Mouse (Mus musculus) midbrain, embryonic 12.5 days (tissue): ENCODE data around the gene Gm49333. TPM values are rescaled to one million over a fixed set of nuclear protein-coding genes. Genes with fewer than 3 reads are reported as not detected.

Experiments
- ATAC-seq: fragments of 200-750 bp; cut with Nextera tagmentation; 2 replicates; pipeline ENCODE4 v1.8.0; 2017; ENCODE audit warnings: low read depth, moderate TSS enrichment, moderate library complexity; ENCODE audit not compliant: low FRiP score
- H3K27ac ChIP-seq: fragments of 300-500 bp; sonication (generic); replicated peaks from 2 replicates; pipeline ENCODE4 v1.5.1; 2016; ENCODE audit warnings: mild to moderate bottlenecking
- H3K27me3 ChIP-seq: fragments of 300-500 bp; sonication (generic); 2 replicates; pipeline ENCODE4 v1.6.1; 2016; ENCODE audit warnings: mild to moderate bottlenecking
- H3K36me3 ChIP-seq: fragments of 300-500 bp; sonication (generic); 2 replicates; pipeline ENCODE4 v1.6.1; 2016
- H3K4me1 ChIP-seq: fragments of 300-500 bp; sonication (generic); 2 replicates; pipeline ENCODE4 v1.6.1; 2016
- H3K4me2 ChIP-seq: fragments of 300-500 bp; sonication (generic); replicated peaks from 2 replicates; pipeline ENCODE4 v1.6.1; 2016; ENCODE audit warnings: mild to moderate bottlenecking, moderate library complexity
- H3K4me3 ChIP-seq: fragments of 300-500 bp; sonication (generic); 2 replicates; pipeline ENCODE4 v1.5.1; 2016; ENCODE audit warnings: mild to moderate bottlenecking
- H3K9ac ChIP-seq: fragments of 300-500 bp; sonication (generic); replicated peaks from 2 replicates; pipeline ENCODE4 v1.6.1; 2016; ENCODE audit warnings: mild to moderate bottlenecking, moderate library complexity
- H3K9me3 ChIP-seq: fragments of 300-500 bp; sonication (generic); 2 replicates; pipeline ENCODE4 v1.6.1; 2016; ENCODE audit warnings: mild to moderate bottlenecking
- WGBS: fragments of 180-500 bp; shearing (Covaris S2); methylation state at CpG from one replicate; pipeline ENCODE4 v1.1.7; 2016; 5-methylcytosine and 5-hydroxymethylcytosine counted together
- polyA plus RNA-seq: library from polyadenylated mRNA; unstranded; fragments of >200 nt; fragmentation: Nextera tagmentation; extraction: Ambion mirVana; gene quantifications from 2 replicates; pipeline ENCODE4 v1.2.1, GENCODE M21; 2016

The Gm49333 gene
- polyA plus RNA-seq, 1 experiment from 2014 or later, result not detected

DNA sequence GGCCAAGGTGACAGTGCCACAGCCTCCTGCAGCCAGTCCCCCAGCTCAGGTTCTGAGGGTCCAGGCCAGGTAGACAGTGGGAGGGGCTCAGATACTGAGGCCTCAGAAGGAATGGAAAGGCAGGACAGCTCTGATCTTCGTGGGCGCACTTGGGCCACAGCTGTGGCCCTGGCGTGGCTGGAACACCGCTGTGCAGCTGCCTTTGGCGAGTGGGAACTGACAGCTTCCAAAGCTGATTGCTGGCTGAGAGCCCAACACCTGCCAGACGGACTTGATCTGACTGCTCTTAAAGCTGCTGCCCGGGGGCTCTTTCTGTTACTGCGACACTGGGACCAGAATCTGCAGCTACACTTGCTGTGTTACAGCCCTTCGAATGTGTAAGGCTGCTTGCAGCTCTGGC is 6.7 kb upstream of the Gm49333 start:
- Histone ChIP-seq H3K4me3 (no peak overlapping the region), H3K36me3 (peaks cover 44% of the 10 kb centered on the region), H3K9me3 (no peaks in the 10 kb centered on the region), H3K27me3 (no peaks in the 10 kb centered on the region), H3K27ac (no peak overlapping the region), H3K9ac (no peak overlapping the region), H3K4me1 (peaks cover 12% of the 10 kb centered on the region), H3K4me2 (no peak overlapping the region)
- WGBS, result 88% methylated on average over 9 of the region's 9 CpGs
- ATAC-seq, result no peak

DNA sequence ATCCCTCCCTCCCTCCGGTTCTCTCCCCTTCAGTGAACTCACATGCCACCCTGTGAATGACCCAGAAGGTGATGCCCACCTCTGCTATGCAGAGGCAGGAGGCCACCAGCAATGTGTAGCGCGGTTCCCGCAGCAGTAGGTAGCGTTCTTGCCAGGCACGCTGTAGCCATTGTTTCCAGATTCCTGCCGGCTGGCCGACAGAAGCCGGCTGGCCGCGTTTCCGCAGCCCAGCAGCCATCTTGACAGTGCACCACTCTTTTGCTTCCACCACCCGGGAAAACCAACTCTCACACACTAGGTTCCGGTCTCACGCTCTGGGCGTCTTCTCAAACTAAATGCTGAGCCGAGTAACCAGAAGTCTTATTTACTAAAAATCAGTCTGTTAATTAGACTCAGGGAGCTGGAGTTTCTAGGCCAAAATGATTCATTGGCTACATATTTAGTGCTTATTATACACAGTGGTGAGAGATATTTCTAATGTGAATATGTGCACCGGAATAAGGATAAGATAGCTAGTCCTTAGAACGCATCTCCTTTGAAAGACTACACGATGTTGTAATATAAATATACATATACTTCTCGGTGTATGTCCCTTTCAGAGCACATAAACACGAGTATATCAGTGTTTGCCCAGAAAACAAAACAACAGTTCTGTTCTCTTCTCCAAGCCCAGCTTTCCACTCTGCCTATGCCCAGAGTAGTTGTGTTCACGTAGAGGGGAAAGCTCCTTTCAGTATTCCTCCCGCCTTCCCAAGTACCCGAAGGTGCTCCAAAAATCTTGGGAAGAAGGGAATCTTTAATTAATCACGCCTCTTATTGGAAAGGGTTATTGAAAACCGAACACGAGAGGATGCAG is 681 bp upstream of the Gm49333 start:
- peak; percentile 59; the same call in 1 of the 2 replicates for ATAC-seq
- WGBS, result under 1% methylated on average over 28 of the region's 28 CpGs

DNA sequence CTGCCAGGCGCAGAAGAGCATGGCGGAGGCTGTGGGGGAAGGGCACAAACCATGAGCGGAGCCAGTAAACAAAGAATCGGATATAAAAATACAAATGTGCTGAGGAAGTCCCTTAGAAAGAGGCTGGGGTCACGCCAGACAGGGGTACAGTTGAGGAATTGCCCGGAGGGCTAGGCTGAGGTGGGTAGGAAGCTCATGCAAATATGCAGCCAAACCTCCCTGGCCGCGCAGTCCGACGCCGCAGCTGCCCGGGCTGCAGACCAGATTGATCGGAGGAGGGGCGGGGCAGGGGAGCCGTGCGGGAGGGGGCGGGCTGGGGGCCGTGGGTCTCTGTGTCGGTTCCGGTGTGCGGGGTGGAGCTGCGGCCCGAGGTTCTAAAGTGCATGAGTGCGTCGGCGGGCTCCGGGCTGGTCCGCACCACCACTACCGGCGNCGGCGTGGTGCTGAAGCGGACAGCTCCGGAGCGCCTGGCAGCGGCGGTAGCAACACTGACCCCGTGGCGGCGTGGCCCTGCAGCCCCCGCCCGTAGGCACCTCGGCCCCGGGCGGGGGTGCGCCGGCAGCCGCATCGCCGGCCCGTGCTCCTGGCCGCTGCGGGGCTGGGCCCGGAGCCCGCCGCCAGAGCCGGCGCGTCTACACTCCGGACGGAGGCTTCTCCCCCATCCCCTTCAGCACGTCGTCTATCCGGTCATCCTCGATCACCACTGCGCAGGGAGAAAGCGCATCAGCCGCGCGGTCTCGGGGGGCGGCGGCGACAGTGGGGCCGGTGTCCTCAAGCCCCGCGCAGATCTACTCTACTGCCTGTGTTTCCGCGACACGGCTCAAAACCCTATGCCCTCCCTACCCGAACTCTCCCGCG is 8.4 kb downstream of the Gm49333 start:
- ATAC-seq, result peak; percentile 50
- Histone ChIP-seq H3K27me3 (peaks cover 22% of the 10 kb centered on the region), H3K9ac (peak overlapping the region; percentile 78), H3K4me3 (peak overlapping the region; percentile 76), H3K4me1 (peaks cover 26% of the 10 kb centered on the region), H3K9me3 (no peaks in the 10 kb centered on the region), H3K36me3 (peaks cover 4% of the 10 kb centered on the region; the same call in 1 of the 2 replicates), H3K27ac (peak overlapping the region; percentile 90), H3K4me2 (peak overlapping the region; percentile 94)
- WGBS, result 2% methylated on average over 75 of the region's 83 CpGs

More for the DNA sequence above, 681 bp upstream of the Gm49333 start:
- Histone ChIP-seq H3K27ac (peak overlapping the region; percentile 75), H3K4me1 (peaks cover 24% of the 10 kb centered on the region), H3K36me3 (peaks cover 25% of the 10 kb centered on the region), H3K4me3 (peak overlapping the region; percentile 70), H3K27me3 (no peaks in the 10 kb centered on the region), H3K9me3 (no peaks in the 10 kb centered on the region), H3K9ac (peak overlapping the region; percentile 77), H3K4me2 (peak overlapping the region; percentile 68)

DNA sequence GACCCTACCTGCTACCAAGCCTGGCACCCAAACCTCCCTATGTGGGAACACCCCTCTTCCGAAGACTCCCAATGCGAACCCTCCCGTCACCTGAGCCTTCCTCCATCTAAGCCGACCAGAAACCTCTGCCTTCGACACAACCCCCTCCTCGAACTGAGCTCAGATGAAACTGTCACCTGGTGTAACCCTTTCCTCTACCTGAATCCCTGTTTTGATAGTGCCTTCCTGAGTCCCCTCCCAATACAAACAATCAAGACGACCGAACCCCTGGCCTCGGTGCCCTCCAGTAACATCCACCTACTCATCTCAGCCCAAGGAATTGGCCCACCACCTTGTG is 9.0 kb downstream of the Gm49333 start:
- H3K36me3 ChIP-seq, result peaks cover 4% of the 10 kb centered on the region; the same call in 1 of the 2 replicates
- H3K4me1 ChIP-seq, result peaks cover 26% of the 10 kb centered on the region
- no peak for ATAC-seq
- peak overlapping the region; percentile 76 for H3K4me3 ChIP-seq
- no peaks in the 10 kb centered on the region for H3K9me3 ChIP-seq
- WGBS, result 1% methylated on average over 9 of the region's 9 CpGs
- H3K27me3 ChIP-seq, result peaks cover 22% of the 10 kb centered on the region
- H3K27ac ChIP-seq, result peak overlapping the region; percentile 90
- H3K4me2 ChIP-seq, result peak overlapping the region; percentile 94
- H3K9ac ChIP-seq, result peak overlapping the region; percentile 78

DNA sequence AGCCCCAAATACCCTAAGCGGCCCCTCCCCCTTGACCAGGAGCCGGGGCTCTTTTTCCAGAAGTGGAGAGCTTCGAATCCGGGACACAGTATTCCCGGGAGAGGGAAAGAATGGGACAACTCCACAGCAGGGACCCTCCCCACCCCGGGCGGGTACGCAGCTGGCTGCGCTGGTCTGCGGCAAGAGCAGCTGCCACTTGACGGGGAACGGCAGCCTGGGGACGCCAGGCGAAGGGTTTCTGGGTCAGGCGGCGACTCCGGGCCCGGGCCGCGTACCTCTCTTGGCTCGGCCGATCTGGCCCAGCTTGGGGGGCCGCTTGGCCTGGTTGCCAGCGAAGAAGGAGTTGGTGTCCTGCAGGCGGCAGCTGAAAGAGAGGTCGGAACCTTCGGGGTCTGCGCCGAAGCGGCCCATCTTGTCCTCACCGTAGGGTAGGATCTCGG is 9.4 kb downstream of the Gm49333 start:
- 0% methylated on average over 32 of the region's 32 CpGs for WGBS
- Histone ChIP-seq H3K4me2 (peak overlapping the region; percentile 94), H3K27me3 (peaks cover 22% of the 10 kb centered on the region), H3K9me3 (no peaks in the 10 kb centered on the region), H3K9ac (peak overlapping the region; percentile 78), H3K27ac (peak overlapping the region; percentile 90), H3K36me3 (peaks cover 4% of the 10 kb centered on the region; the same call in 1 of the 2 replicates), H3K4me1 (peaks cover 26% of the 10 kb centered on the region), H3K4me3 (peak overlapping the region; percentile 76)
- ATAC-seq, result peak; percentile 24; the same call in 1 of the 2 replicates

DNA sequence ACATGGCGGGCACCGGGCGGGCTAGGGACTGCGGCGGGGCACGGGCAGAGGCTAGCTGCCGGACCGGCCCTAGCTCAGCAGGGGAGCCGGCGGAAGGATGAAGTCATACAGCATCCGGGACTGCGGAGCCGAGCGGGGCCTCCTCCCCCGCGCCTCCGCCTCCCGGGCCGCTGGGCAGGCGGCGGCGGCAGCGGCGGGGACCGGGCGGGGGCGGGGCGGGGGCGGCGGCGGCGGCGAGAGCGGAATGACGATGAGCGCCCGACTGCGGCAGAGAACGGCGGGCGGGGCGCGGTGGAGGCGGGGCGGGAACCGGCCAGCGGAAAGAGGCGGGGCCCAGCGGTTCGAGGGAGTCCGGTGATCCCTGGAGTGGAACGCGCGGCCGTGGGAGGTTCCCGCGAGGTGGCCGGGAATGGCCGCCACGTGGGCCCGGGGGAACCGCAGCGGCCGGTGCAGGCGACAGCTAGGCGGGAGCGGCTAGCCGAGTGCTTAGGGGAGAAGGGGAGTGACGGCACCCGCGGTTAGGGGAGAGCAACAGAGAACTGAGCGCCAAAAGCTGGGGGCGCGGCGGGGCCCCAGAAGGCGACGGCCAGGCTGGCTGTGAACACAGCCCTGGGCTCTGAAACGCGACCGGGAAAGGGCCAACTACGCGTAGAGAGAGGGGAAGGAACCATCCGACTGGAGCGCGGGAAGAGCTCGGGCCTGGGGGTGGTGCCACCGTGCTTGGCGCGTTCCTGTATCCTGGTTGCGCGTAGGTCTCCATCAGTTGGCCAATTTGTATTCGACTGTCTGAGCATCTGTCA is 10.0 kb downstream of the Gm49333 start, which contains the start of gene Camk2n2:
Gene Camk2n2 (minus strand): TSS at position 97 of the 800 bp plus-strand sequence.
- peak within 1 kb of the TSS; percentile 76 for H3K4me3 ChIP-seq
- H3K36me3 ChIP-seq, result peaks cover 4% of the 10 kb centered on the region; the same call in 1 of the 2 replicates
- H3K27ac ChIP-seq, result peak within 1 kb of the TSS; percentile 90
- no peaks in the 10 kb centered on the region for H3K9me3 ChIP-seq
- peak within 1 kb of the TSS; percentile 78 for H3K9ac ChIP-seq
- ATAC-seq, result peak; percentile 74
- H3K4me2 ChIP-seq, result peak within 1 kb of the TSS; percentile 94
- WGBS, result under 1% methylated on average over 69 of the region's 92 CpGs
- H3K4me1 ChIP-seq, result peaks cover 26% of the 10 kb centered on the region
- peaks cover 22% of the 10 kb centered on the region for H3K27me3 ChIP-seq

DNA sequence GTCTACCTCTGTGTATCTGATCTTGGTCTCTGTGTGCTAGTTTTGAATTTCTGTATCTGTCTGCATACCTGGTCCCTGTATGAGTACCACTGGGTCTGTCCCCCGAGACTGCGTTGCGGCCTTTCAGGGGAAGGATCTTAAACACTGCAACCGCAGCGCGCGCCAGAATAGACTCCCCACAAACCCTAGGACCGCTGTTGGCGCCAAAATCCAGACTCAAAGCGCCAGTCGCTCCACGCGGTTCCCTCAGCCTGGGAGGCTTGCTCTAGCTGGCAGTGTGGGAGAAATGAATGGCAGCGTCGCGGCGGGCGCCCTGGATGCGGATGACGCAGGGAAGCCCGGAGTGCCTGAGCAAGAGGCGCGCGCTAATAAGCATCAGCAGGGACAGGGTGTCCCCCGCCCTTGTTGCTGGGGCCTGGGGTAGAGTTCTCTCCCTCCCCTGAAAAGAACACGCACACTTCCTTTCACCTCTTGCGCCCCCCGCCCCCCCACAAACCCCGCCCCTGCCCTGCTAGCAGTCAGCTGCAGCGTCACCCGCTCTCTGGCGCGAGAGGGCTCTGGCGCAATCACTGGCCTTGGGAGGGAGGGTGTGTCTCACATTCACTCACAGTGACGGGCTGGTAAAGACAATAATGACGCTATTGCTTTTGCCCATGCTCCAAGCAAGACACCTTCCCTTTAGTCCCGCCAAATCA is 10.7 kb downstream of the Gm49333 start:
- H3K27me3 ChIP-seq, result peaks cover 22% of the 10 kb centered on the region
- H3K4me2 ChIP-seq, result peak overlapping the region; percentile 94
- H3K9ac ChIP-seq, result peak overlapping the region; percentile 78
- peak overlapping the region; percentile 76 for H3K4me3 ChIP-seq
- peak overlapping the region; percentile 90 for H3K27ac ChIP-seq
- WGBS, result under 1% methylated on average over 37 of the region's 37 CpGs
- ATAC-seq, result peak; percentile 53
- peaks cover 26% of the 10 kb centered on the region for H3K4me1 ChIP-seq
- H3K9me3 ChIP-seq, result no peaks in the 10 kb centered on the region
- peaks cover 4% of the 10 kb centered on the region; the same call in 1 of the 2 replicates for H3K36me3 ChIP-seq

DNA sequence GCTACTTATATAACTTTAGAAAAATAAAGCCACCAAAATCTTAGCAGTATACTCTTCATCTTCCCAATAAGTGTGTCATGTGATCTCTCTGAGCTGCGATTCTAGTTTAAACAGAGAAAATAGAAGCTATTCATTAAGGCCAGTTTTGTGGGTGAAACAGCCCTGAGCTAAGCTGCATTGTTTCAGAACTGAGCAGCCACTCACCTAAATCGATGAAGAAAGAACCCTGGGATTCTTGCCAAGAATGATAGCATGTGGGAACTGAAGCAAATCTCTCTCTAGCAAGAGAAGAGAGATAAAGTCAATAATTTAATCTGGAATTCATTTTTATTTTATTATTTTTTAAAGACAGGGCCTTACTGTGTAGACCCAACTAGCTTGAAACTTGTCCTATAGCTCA is 11.8 kb downstream of the Gm49333 start:
- Histone ChIP-seq H3K9ac (no peak overlapping the region), H3K27ac (0 out of 2 replicates have a peak overlapping the region, but pooled peaks have one; percentile 90), H3K4me2 (no peak overlapping the region), H3K4me1 (peaks cover 26% of the 10 kb centered on the region), H3K4me3 (no peak overlapping the region), H3K27me3 (peaks cover 16% of the 10 kb centered on the region), H3K36me3 (no peaks in the 10 kb centered on the region), H3K9me3 (no peaks in the 10 kb centered on the region)
- no peak for ATAC-seq
- 56% methylated on average over 2 of the region's 2 CpGs for WGBS

DNA sequence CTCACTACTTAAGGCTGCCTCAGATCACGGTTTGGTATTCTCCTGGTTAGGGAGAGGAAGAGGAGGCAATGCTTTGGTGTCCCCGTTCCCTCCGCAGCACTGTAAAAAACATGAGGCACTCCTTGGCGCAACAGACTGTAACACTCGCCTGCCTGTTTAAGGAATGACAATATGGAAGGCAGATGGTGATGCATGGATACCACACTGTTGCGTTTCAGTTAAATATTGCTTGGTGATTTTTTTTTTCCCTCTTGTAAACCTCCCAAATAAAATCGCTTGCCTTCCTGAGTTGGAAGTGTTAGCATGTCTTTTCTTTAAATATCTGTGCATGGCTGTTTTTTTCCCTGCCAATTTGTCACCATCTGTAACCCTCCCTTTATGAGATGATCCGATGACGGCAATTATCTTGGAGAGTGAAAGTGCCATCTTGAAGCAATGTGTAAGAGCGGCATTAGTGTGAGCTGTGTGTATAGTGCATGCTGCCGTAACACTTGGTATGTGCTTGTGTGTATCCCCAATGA is 17.5 kb downstream of the Gm49333 start:
- H3K4me3 ChIP-seq, result no peak overlapping the region
- H3K4me1 ChIP-seq, result 0 out of 2 replicates have a peak, but pooled peaks cover 12% of the 10 kb centered on the region
- no peaks in the 10 kb centered on the region for H3K36me3 ChIP-seq
- no peak for ATAC-seq
- H3K9me3 ChIP-seq, result no peaks in the 10 kb centered on the region
- 61% methylated on average over 11 of the region's 11 CpGs for WGBS
- peak overlapping the region; percentile 97 for H3K4me2 ChIP-seq
- peaks cover 20% of the 10 kb centered on the region for H3K27me3 ChIP-seq
- H3K9ac ChIP-seq, result no peak overlapping the region
- H3K27ac ChIP-seq, result no peak overlapping the region

DNA sequence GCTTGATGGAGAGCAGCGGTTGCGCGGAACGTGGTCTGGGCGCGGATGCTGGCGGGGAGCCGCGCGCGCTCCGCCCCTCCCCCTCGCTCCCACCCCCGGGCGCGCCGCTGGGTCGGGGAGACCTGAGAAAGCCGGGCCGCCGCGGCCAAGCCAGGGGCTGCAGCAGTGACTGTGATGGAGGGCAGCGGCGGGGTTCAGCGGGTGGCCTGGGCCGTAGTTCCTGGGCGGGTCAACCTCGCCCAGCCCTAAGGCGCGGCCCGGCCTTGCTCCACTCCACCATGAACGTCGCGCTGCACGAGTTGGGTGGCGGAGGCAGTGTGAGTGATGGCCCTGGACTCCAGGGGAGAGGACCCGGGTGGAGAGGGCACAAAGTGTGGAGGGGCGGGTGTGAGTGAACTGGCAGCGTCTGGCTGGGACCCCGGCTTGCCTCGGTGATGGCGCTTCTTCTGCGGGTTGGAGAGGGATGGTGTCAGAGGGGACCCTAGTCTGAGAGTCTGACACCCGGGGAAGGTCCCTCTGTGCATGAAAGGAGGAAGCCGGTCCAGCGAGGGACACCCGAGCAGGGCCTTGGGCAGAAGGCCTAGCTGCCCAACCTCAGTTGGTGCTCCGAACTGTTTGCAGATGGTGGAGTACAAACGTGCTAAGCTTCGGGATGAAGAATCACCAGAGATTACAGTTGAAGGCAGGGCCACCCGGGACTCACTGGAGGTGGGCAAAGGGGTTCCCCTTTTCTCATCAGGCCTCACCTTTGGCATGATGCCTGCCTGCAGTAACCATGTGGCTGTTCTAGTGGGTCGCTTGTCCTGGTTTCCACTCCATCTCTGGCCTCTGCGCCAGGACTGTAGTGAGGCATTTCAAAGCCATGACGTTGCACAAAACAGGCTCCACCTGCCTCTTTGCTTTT is 18.6 kb downstream of the Gm49333 start, which contains the start of gene Ece2:
Gene Ece2 (plus strand): TSS at position 98 of the 904 bp plus-strand sequence.
- peaks cover 18% of the 10 kb centered on the region for H3K27me3 ChIP-seq
- H3K4me3 ChIP-seq, result peak within 1 kb of the TSS; percentile 63
- WGBS, result 9% methylated on average over 43 of the region's 54 CpGs
- peak within 1 kb of the TSS; percentile 97 for H3K4me2 ChIP-seq
- H3K4me1 ChIP-seq, result 0 out of 2 replicates have a peak, but pooled peaks cover 12% of the 10 kb centered on the region
- ATAC-seq, result peak; percentile 74
- H3K36me3 ChIP-seq, result peaks cover 6% of the 10 kb centered on the region; the same call in 1 of the 2 replicates
- H3K9me3 ChIP-seq, result no peaks in the 10 kb centered on the region
- no peak within 1 kb of the TSS for H3K27ac ChIP-seq
- H3K9ac ChIP-seq, result peak within 1 kb of the TSS; percentile 78
